Mouse (Mus musculus) lung, postnatal 0 days (tissue): Measurements from ENCODE around the gene Ppia. TPM values are rescaled to one million over a fixed set of nuclear protein-coding genes. Genes with fewer than 3 reads are reported as not detected.
"Not testable (repeated sequence)": the region's sequence is repeated elsewhere in the genome, so short reads cannot be mapped to it uniquely, and the experiment has no call there.

ENCODE experiments used
- ATAC-seq: fragments of 200-750 bp; cut with Nextera tagmentation; 2 replicates; pipeline ENCODE4 v1.8.0; 2017; ENCODE audit warnings: moderate library complexity
- DNase-seq: peaks from one replicate; pipeline ENCODE4 v3.0.0-alpha.2; 2016; ENCODE audit warnings: low spot score
- H3K27ac ChIP-seq: fragments of 300-500 bp; sonication (generic); 2 replicates; pipeline ENCODE4 v1.5.1; 2014; ENCODE audit warnings: antibody characterized with exemption, mild to moderate bottlenecking, low read length, mixed read lengths
- H3K27me3 ChIP-seq: fragments of 300-500 bp; sonication (generic); replicated peaks from 2 replicates; pipeline ENCODE4 v1.6.1; 2014; ENCODE audit warnings: low read length, mixed read lengths; ENCODE audit not compliant: insufficient read depth
- H3K36me3 ChIP-seq: fragments of 300-500 bp; sonication (generic); 2 replicates; pipeline ENCODE4 v1.6.1; 2014; ENCODE audit warnings: low read length, mixed read lengths; ENCODE audit not compliant: insufficient read depth
- H3K4me1 ChIP-seq: fragments of 300-500 bp; sonication (generic); 2 replicates; pipeline ENCODE4 v1.6.1; 2014; ENCODE audit warnings: antibody characterized with exemption, low read depth, low read length, mixed read lengths; ENCODE audit not compliant: insufficient read depth
- H3K4me2 ChIP-seq: fragments of 300-500 bp; sonication (generic); replicated peaks from 2 replicates; pipeline ENCODE4 v1.6.1; 2014; ENCODE audit warnings: low read depth, mild to moderate bottlenecking, low read length, moderate library complexity, mixed read lengths
- H3K4me3 ChIP-seq: fragments of 300-500 bp; sonication (generic); 2 replicates; pipeline ENCODE4 v1.5.1; 2014; ENCODE audit warnings: low read depth, low read length
- H3K9ac ChIP-seq: fragments of 300-500 bp; sonication (generic); replicated peaks from 2 replicates; pipeline ENCODE4 v1.6.1; 2014; ENCODE audit warnings: low read depth, mild to moderate bottlenecking
- H3K9me3 ChIP-seq: fragments of 300-500 bp; sonication (generic); 2 replicates; pipeline ENCODE4 v1.6.1; 2016; ENCODE audit warnings: low read length, mixed read lengths
- CTCF ChIP-seq: IDR thresholded peaks from 2 replicates; pipeline ENCODE4 v1.5.1; 2016; ENCODE audit warnings: antibody characterized with exemption, mild to moderate bottlenecking
- EP300 ChIP-seq: IDR thresholded peaks from 2 replicates; pipeline ENCODE4 v1.6.1; 2016; ENCODE audit warnings: antibody characterized with exemption, mild to moderate bottlenecking, control low read depth
- WGBS: fragments of 180-500 bp; shearing (Covaris S2); extraction: QIAGEN DNeasy Blood & Tissue Kit; methylation state at CpG from one replicate; pipeline ENCODE4 v1.1.7; 2014; 5-methylcytosine and 5-hydroxymethylcytosine counted together
- polyA plus RNA-seq: library from polyadenylated mRNA; unstranded; fragments of >200 nt; fragmentation: Nextera tagmentation; extraction: Ambion mirVana; gene quantifications from 2 replicates; pipeline ENCODE4 v1.2.1, GENCODE M21; 2015

The Ppia gene
- polyA plus RNA-seq, 1 experiment from 2014 or later: 3,180 TPM

GRCm38 (mm10) chr11:6417069-6417468 is 1.8 kb downstream of the Ppia start:
- peak overlapping the region; percentile 68 for H3K4me3 ChIP-seq
- ATAC-seq (no peak), DNase-seq (no peak)
- no peaks in the 10 kb centered on the region for H3K9me3 ChIP-seq
- peaks cover 11% of the 10 kb centered on the region for H3K4me1 ChIP-seq
- 14% methylated on average over 2 of the region's 2 CpGs for WGBS
- H3K27me3 ChIP-seq: no peaks in the 10 kb centered on the region
- peaks cover 21% of the 10 kb centered on the region; the same call in 1 of the 2 replicates for H3K36me3 ChIP-seq
- TF ChIP-seq CTCF (no peak), EP300 (no peak)
- H3K9ac ChIP-seq: peak overlapping the region; percentile 43; the same call in 1 of the 2 replicates
- H3K4me2 ChIP-seq: peak overlapping the region; percentile 81
- H3K27ac ChIP-seq: 0 out of 2 replicates have a peak overlapping the region, but pooled peaks have one; percentile 99

DNA sequence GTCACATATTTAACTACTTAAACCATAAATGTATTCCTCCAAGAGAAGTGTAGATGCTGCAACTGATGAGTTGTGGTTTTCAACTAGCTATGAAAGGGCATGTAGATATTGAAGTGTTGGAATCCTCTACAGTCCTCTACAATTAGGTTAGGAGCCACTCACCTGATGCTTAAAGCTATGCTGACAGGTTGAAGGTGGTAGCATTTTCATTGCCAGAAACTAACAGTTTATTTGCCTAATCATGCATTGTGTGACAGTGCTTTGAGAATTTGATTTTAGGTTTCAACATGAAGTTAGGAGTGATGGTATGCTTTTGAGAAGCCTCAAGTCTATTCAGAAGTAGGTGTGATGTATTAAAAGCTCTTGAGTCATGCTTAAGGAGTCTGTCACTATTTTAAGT is 2.2 kb downstream of the Ppia start:
- TF ChIP-seq CTCF: no peak
- TF ChIP-seq EP300: peak; percentile 11; the same call in 1 of the 2 replicates
- H3K4me2 ChIP-seq: peak overlapping the region; percentile 81
- DNase-seq (no peak), ATAC-seq (no peak)
- H3K4me1 ChIP-seq: peaks cover 11% of the 10 kb centered on the region
- H3K27ac ChIP-seq: 0 out of 2 replicates have a peak overlapping the region, but pooled peaks have one; percentile 99
- peaks cover 21% of the 10 kb centered on the region; the same call in 1 of the 2 replicates for H3K36me3 ChIP-seq
- peak overlapping the region; percentile 68 for H3K4me3 ChIP-seq
- no peaks in the 10 kb centered on the region for H3K27me3 ChIP-seq
- H3K9me3 ChIP-seq: no peaks in the 10 kb centered on the region
- no peak overlapping the region for H3K9ac ChIP-seq

- no peak for TF ChIP-seq EP300
- TF ChIP-seq CTCF: no peak
- ATAC-seq (no peak), DNase-seq (no peak)
- H3K36me3 ChIP-seq: peaks cover 21% of the 10 kb centered on the region; the same call in 1 of the 2 replicates
- H3K9me3 ChIP-seq: no peaks in the 10 kb centered on the region
- no peaks in the 10 kb centered on the region for H3K27me3 ChIP-seq
- WGBS: 72% methylated on average over 5 of the region's 5 CpGs
- no peak overlapping the region for H3K27ac ChIP-seq
- peaks cover 11% of the 10 kb centered on the region for H3K4me1 ChIP-seq
- H3K4me3 ChIP-seq: no peak overlapping the region
- no peak overlapping the region for H3K9ac ChIP-seq
- no peak overlapping the region for H3K4me2 ChIP-seq
Measured at GRCm38 (mm10) chr11:6418751-6419150, 3.5 kb downstream of the Ppia start.

DNA sequence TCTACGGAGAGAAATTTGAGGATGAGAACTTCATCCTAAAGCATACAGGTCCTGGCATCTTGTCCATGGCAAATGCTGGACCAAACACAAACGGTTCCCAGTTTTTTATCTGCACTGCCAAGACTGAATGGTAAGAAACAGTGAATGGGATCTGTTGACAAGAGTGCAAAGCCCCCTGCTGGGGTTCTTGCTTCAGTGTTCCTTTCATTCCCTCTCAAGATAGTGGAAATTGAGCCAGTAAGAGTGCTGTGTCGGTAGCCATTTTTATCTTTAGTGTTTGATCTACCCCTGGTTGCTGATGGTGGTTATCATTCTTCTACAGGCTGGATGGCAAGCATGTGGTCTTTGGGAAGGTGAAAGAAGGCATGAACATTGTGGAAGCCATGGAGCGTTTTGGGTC is 3.9 kb downstream of the Ppia start:
- H3K4me1 ChIP-seq: peaks cover 11% of the 10 kb centered on the region
- H3K9me3 ChIP-seq, H3K9ac ChIP-seq, H3K27me3 ChIP-seq, ATAC-seq, H3K4me2 ChIP-seq, H3K4me3 ChIP-seq, H3K27ac ChIP-seq, DNase-seq: not testable (repeated sequence)
- peaks cover 21% of the 10 kb centered on the region; the same call in 1 of the 2 replicates for H3K36me3 ChIP-seq
- 63% methylated on average over 4 of the region's 4 CpGs for WGBS

DNA sequence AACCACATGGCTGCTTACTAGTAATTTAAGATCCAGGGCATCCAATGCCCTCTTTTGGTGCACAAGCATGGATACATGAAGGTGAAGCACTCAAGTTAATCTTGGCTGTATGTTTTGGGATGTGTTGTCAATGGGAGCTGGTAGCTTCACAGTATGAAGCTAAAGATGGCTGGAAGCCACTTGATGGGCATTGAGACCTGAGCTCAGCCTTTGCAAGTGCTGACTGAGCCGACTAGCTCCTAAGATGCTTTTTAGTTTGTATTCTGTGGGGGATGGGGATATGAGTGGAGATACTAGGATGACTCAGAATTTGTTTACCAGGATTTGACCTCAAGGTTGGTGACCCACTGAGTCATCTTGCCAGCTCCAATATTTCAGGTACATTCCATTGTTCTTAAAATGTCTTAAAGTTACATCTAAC is 5.0 kb downstream of the Ppia start:
- H3K36me3 ChIP-seq: peaks cover 27% of the 10 kb centered on the region; the same call in 1 of the 2 replicates
- H3K4me3 ChIP-seq: no peak overlapping the region
- H3K9ac ChIP-seq: no peak overlapping the region
- 0 out of 2 replicates have a peak overlapping the region, but pooled peaks have one; percentile 32 for H3K27ac ChIP-seq
- no peak overlapping the region for H3K4me2 ChIP-seq
- no peaks in the 10 kb centered on the region for H3K9me3 ChIP-seq
- WGBS: 19% methylated on average over 1 of the region's 1 CpGs
- H3K27me3 ChIP-seq: no peaks in the 10 kb centered on the region
- ATAC-seq (no peak), DNase-seq (no peak)
- no peak for TF ChIP-seq CTCF
- TF ChIP-seq EP300: no peak
- peaks cover 11% of the 10 kb centered on the region for H3K4me1 ChIP-seq

GRCm38 (mm10) chr11:6420722-6421350 is 5.6 kb downstream of the Ppia start:
- no peak for TF ChIP-seq CTCF
- no peak for TF ChIP-seq EP300
- no peak for ATAC-seq
- Histone ChIP-seq H3K9me3 (no peaks in the 10 kb centered on the region), H3K9ac (no peak overlapping the region), H3K4me1 (peaks cover 11% of the 10 kb centered on the region), H3K36me3 (peaks cover 30% of the 10 kb centered on the region; the same call in 1 of the 2 replicates), H3K27me3 (no peaks in the 10 kb centered on the region), H3K4me2 (no peak overlapping the region), H3K27ac (no peak overlapping the region), H3K4me3 (no peak overlapping the region)
- 71% methylated on average over 2 of the region's 2 CpGs for WGBS
- DNase-seq: no peak
